Mouse (Mus musculus): ENCODE results near the gene Cbr4. TPM values are rescaled to one million over a fixed set of nuclear protein-coding genes. Genes with fewer than 3 reads are reported as not detected.
A peak's percentile ranks its signal among the peaks of the same experiment; 100 is the strongest.

The Cbr4 gene
- polyA plus RNA-seq, 1 experiment from 2014 or later = 29.5 TPM

GRCm38 (mm10) chr8:61478793-61479192 is 8.7 kb upstream of the Cbr4 start:
- DNase-seq (ENCODE audit: low spot score) = no peak
- 85% methylated on average over 8 of the region's 8 CpGs for WGBS

GRCm38 (mm10) chr8:61479506-61480214 is 7.9 kb upstream of the Cbr4 start:
- Histone ChIP-seq H3K27ac (replicated peaks; ENCODE audit: low read depth, low read length) (no peak overlapping the region), H3K36me3 (ENCODE audit: control insufficient read depth, insufficient read depth, low read length) (no peaks in the 10 kb centered on the region), H3K4me3 (ENCODE audit: low read depth, low read length) (no peak overlapping the region), H3K4me1 (ENCODE audit: control insufficient read depth, insufficient read depth, low read length) (no peaks in the 10 kb centered on the region), H3K27me3 (ENCODE audit: control insufficient read depth, insufficient read depth, low read length) (no peaks in the 10 kb centered on the region), H3K9ac (ENCODE audit: low read length) (no peak overlapping the region), H3K9me3 (ENCODE audit: control insufficient read depth, low read length) (no peaks in the 10 kb centered on the region), H3K4me2 (ENCODE audit: low read depth, severe bottlenecking) (no peak overlapping the region)
- 56% methylated on average over 11 of the region's 11 CpGs for WGBS
- peak; percentile 57; the same call in 1 of the 2 replicates for ATAC-seq (ENCODE audit: insufficient number of reproducible peaks, low FRiP score, low TSS enrichment, low read depth)
- peak; percentile 67 for DNase-seq (ENCODE audit: low spot score)

More at GRCm38 (mm10) chr8:61478793-61479192, 8.7 kb upstream of the Cbr4 start:
- Histone ChIP-seq H3K9ac (ENCODE audit: low read length) (no peak overlapping the region), H3K9me3 (ENCODE audit: control insufficient read depth, low read length) (no peaks in the 10 kb centered on the region), H3K4me1 (ENCODE audit: control insufficient read depth, insufficient read depth, low read length) (no peaks in the 10 kb centered on the region), H3K36me3 (ENCODE audit: control insufficient read depth, insufficient read depth, low read length) (no peaks in the 10 kb centered on the region), H3K27ac (replicated peaks; ENCODE audit: low read depth, low read length) (no peak overlapping the region), H3K27me3 (ENCODE audit: control insufficient read depth, insufficient read depth, low read length) (no peaks in the 10 kb centered on the region), H3K4me2 (ENCODE audit: low read depth, severe bottlenecking) (no peak overlapping the region), H3K4me3 (ENCODE audit: low read depth, low read length) (no peak overlapping the region)
- ATAC-seq (ENCODE audit: insufficient number of reproducible peaks, low FRiP score, low TSS enrichment, low read depth) = no peak

- Histone ChIP-seq H3K9ac (ENCODE audit: low read length) (no peak overlapping the region), H3K4me1 (ENCODE audit: control insufficient read depth, insufficient read depth, low read length) (no peaks in the 10 kb centered on the region), H3K9me3 (ENCODE audit: control insufficient read depth, low read length) (no peaks in the 10 kb centered on the region), H3K27me3 (ENCODE audit: control insufficient read depth, insufficient read depth, low read length) (no peaks in the 10 kb centered on the region), H3K27ac (replicated peaks; ENCODE audit: low read depth, low read length) (no peak overlapping the region), H3K4me3 (ENCODE audit: low read depth, low read length) (no peak overlapping the region), H3K36me3 (ENCODE audit: control insufficient read depth, insufficient read depth, low read length) (no peaks in the 10 kb centered on the region), H3K4me2 (ENCODE audit: low read depth, severe bottlenecking) (no peak overlapping the region)
- ATAC-seq (ENCODE audit: insufficient number of reproducible peaks, low FRiP score, low TSS enrichment, low read depth) (no peak), DNase-seq (ENCODE audit: low spot score) (no peak)
- 87% methylated on average over 14 of the region's 14 CpGs for WGBS
Observed at GRCm38 (mm10) chr8:61480260-61480967, 7.1 kb upstream of the Cbr4 start.

GRCm38 (mm10) chr8:61486923-61487529 is 508 bp upstream of the Cbr4 start:
- Histone ChIP-seq H3K27me3 (ENCODE audit: control insufficient read depth, insufficient read depth, low read length) (no peaks in the 10 kb centered on the region), H3K9ac (ENCODE audit: low read length) (no peak overlapping the region), H3K4me1 (ENCODE audit: control insufficient read depth, insufficient read depth, low read length) (no peaks in the 10 kb centered on the region), H3K4me2 (ENCODE audit: low read depth, severe bottlenecking) (no peak overlapping the region), H3K36me3 (ENCODE audit: control insufficient read depth, insufficient read depth, low read length) (no peaks in the 10 kb centered on the region), H3K27ac (replicated peaks; ENCODE audit: low read depth, low read length) (no peak overlapping the region), H3K9me3 (ENCODE audit: control insufficient read depth, low read length) (no peaks in the 10 kb centered on the region), H3K4me3 (ENCODE audit: low read depth, low read length) (no peak overlapping the region; the same call in 1 of the 2 replicates)
- peak; percentile 28; the same call in 1 of the 2 replicates for ATAC-seq (ENCODE audit: insufficient number of reproducible peaks, low FRiP score, low TSS enrichment, low read depth)
- 94% methylated on average over 2 of the region's 2 CpGs for WGBS
- DNase-seq (ENCODE audit: low spot score) = no peak

GRCm38 (mm10) chr8:61488631-61489030 is 1.1 kb downstream of the Cbr4 start:
- 91% methylated on average over 8 of the region's 8 CpGs for WGBS

GRCm38 (mm10) chr8:61497110-61497509 is 9.6 kb downstream of the Cbr4 start:
- H3K9ac ChIP-seq (ENCODE audit: low read length) = no peak overlapping the region
- no peaks in the 10 kb centered on the region for H3K4me1 ChIP-seq (ENCODE audit: control insufficient read depth, insufficient read depth, low read length)
- H3K36me3 ChIP-seq (ENCODE audit: control insufficient read depth, insufficient read depth, low read length) = no peaks in the 10 kb centered on the region; the same call in 1 of the 2 replicates
- no peak overlapping the region for H3K27ac ChIP-seq (replicated peaks; ENCODE audit: low read depth, low read length)
- 84% methylated on average over 4 of the region's 4 CpGs for WGBS
- no peak for DNase-seq (ENCODE audit: low spot score)
- no peaks in the 10 kb centered on the region for H3K27me3 ChIP-seq (ENCODE audit: control insufficient read depth, insufficient read depth, low read length)
- no peak overlapping the region for H3K4me3 ChIP-seq (ENCODE audit: low read depth, low read length)
- H3K4me2 ChIP-seq (ENCODE audit: low read depth, severe bottlenecking) = no peak overlapping the region
- no peak for ATAC-seq (ENCODE audit: insufficient number of reproducible peaks, low FRiP score, low TSS enrichment, low read depth)
- no peaks in the 10 kb centered on the region for H3K9me3 ChIP-seq (ENCODE audit: control insufficient read depth, low read length)

More at GRCm38 (mm10) chr8:61488631-61489030, 1.1 kb downstream of the Cbr4 start:
- no peaks in the 10 kb centered on the region for H3K36me3 ChIP-seq (ENCODE audit: control insufficient read depth, insufficient read depth, low read length)
- no peaks in the 10 kb centered on the region for H3K27me3 ChIP-seq (ENCODE audit: control insufficient read depth, insufficient read depth, low read length)
- no peaks in the 10 kb centered on the region for H3K9me3 ChIP-seq (ENCODE audit: control insufficient read depth, low read length)
- H3K27ac ChIP-seq (replicated peaks; ENCODE audit: low read depth, low read length) = no peak overlapping the region
- H3K4me2 ChIP-seq (ENCODE audit: low read depth, severe bottlenecking) = peak overlapping the region; percentile 71
- peak overlapping the region; percentile 77 for H3K9ac ChIP-seq (ENCODE audit: low read length)
- no peak for DNase-seq (ENCODE audit: low spot score)
- no peak for ATAC-seq (ENCODE audit: insufficient number of reproducible peaks, low FRiP score, low TSS enrichment, low read depth)
- no peaks in the 10 kb centered on the region for H3K4me1 ChIP-seq (ENCODE audit: control insufficient read depth, insufficient read depth, low read length)
- no peak overlapping the region; the same call in 1 of the 2 replicates for H3K4me3 ChIP-seq (ENCODE audit: low read depth, low read length)

- Histone ChIP-seq H3K4me2 (ENCODE audit: low read depth, severe bottlenecking) (no peak overlapping the region), H3K4me3 (ENCODE audit: low read depth, low read length) (no peak overlapping the region), H3K27ac (replicated peaks; ENCODE audit: low read depth, low read length) (no peak overlapping the region), H3K4me1 (ENCODE audit: control insufficient read depth, insufficient read depth, low read length) (no peaks in the 10 kb centered on the region), H3K9ac (ENCODE audit: low read length) (no peak overlapping the region), H3K9me3 (ENCODE audit: control insufficient read depth, low read length) (no peaks in the 10 kb centered on the region), H3K27me3 (ENCODE audit: control insufficient read depth, insufficient read depth, low read length) (no peaks in the 10 kb centered on the region), H3K36me3 (ENCODE audit: control insufficient read depth, insufficient read depth, low read length) (no peaks in the 10 kb centered on the region; the same call in 1 of the 2 replicates)
- ATAC-seq (ENCODE audit: insufficient number of reproducible peaks, low FRiP score, low TSS enrichment, low read depth) (no peak), DNase-seq (ENCODE audit: low spot score) (no peak)
- 64% methylated on average over 4 of the region's 4 CpGs for WGBS
Observed at GRCm38 (mm10) chr8:61499035-61499434, 11.5 kb downstream of the Cbr4 start.

GRCm38 (mm10) chr8:61500914-61501313 is 13.4 kb downstream of the Cbr4 start:
- ATAC-seq (ENCODE audit: insufficient number of reproducible peaks, low FRiP score, low TSS enrichment, low read depth) = no peak
- DNase-seq (ENCODE audit: low spot score) = no peak
- WGBS = 77% methylated on average over 3 of the region's 3 CpGs

More at GRCm38 (mm10) chr8:61500914-61501313, 13.4 kb downstream of the Cbr4 start:
- Histone ChIP-seq H3K36me3 (ENCODE audit: control insufficient read depth, insufficient read depth, low read length) (no peaks in the 10 kb centered on the region), H3K9me3 (ENCODE audit: control insufficient read depth, low read length) (no peaks in the 10 kb centered on the region), H3K4me3 (ENCODE audit: low read depth, low read length) (no peak overlapping the region), H3K27ac (replicated peaks; ENCODE audit: low read depth, low read length) (no peak overlapping the region), H3K27me3 (ENCODE audit: control insufficient read depth, insufficient read depth, low read length) (no peaks in the 10 kb centered on the region), H3K4me2 (ENCODE audit: low read depth, severe bottlenecking) (no peak overlapping the region), H3K4me1 (ENCODE audit: control insufficient read depth, insufficient read depth, low read length) (no peaks in the 10 kb centered on the region), H3K9ac (ENCODE audit: low read length) (no peak overlapping the region)
